ENCODE assay signal across 16 mouse cellular contexts in genomic region chr19:4349455-4349854, GRCm38 (mm10).
"Had no signal": no experiment of that assay in that cellular context is flagged by ENCODE, and none has a peak within 500 bp of the region (broad histone marks: within the 10 kb centered on the region; RNA-seq: fewer than 3 reads in every experiment).

No protein-coding gene starts in this region.

- H3K27ac ChIP-seq: neural tube, embryonic 13.5 days; neural tube, embryonic 15.5 days; stomach, embryonic 15.5 days; stomach, postnatal 0 days had no signal

- H3K4me3 ChIP-seq: neural tube, embryonic 13.5 days; neural tube, embryonic 15.5 days; stomach, embryonic 15.5 days had no signal

- H3K4me1 ChIP-seq: neural tube, embryonic 13.5 days; neural tube, embryonic 15.5 days; stomach, embryonic 15.5 days had no signal

- DNase-seq: retina, postnatal 1 day; right cerebral cortex, adult 18-20 months; right cerebral cortex, postnatal 14 days; right cerebral cortex, postnatal 25 days; right cerebral cortex, postnatal 4 days; spleen, adult 18-20 months; thymus, adult 18-20 months; thymus, adult 2 months; thymus, postnatal 14 days; thymus, postnatal 25 days; thymus, postnatal 36 days; thymus, postnatal 4 days had no signal

- H3K27me3 ChIP-seq: neural tube, embryonic 13.5 days; neural tube, embryonic 15.5 days; stomach, embryonic 15.5 days had no signal

- H3K9me3 ChIP-seq: neural tube, embryonic 13.5 days; neural tube, embryonic 15.5 days; stomach, embryonic 15.5 days had no signal

- H3K4me2 ChIP-seq: neural tube, embryonic 13.5 days; neural tube, embryonic 15.5 days; stomach, embryonic 15.5 days had no signal

- H3K9ac ChIP-seq: neural tube, embryonic 13.5 days; neural tube, embryonic 15.5 days; stomach, embryonic 15.5 days had no signal
